Mouse (Mus musculus) heart, adult 11 months (tissue): ENCODE measurements at regions not wholly inside any gene's neighbourhood (a gene's known extent, or its start where the extent isn't known, plus 50 kb on each side); places are given as distances from the start of the nearest gene placed in this dataset.

Experiments
- DNase-seq: peaks from one replicate; pipeline ENCODE4 v3.0.0; 2022

GRCm38 (mm10) chr15:67899772-67900171 is 1399.1 kb upstream of the Lrrc6 start:
- DNase-seq = no peak

GRCm38 (mm10) chr15:67898959-67899403 is 1398.3 kb upstream of the Lrrc6 start:
- peak; percentile 96 for DNase-seq

GRCm38 (mm10) chr15:67892066-67892465 is 1391.4 kb upstream of the Lrrc6 start:
- no peak for DNase-seq

- no peak for DNase-seq
These were observed 1390.0 kb upstream of the Lrrc6 start for GRCm38 (mm10) chr15:67890612-67891304.

- no peak for DNase-seq
These were observed 1387.8 kb upstream of the Lrrc6 start for GRCm38 (mm10) chr15:67888548-67888947.

- no peak for DNase-seq
These were observed 1354.6 kb upstream of the Lrrc6 start for GRCm38 (mm10) chr15:67855291-67855690.

GRCm38 (mm10) chr15:67850118-67850517 is 1349.4 kb upstream of the Lrrc6 start:
- no peak for DNase-seq

GRCm38 (mm10) chr15:67845707-67846106 is 1345.0 kb upstream of the Lrrc6 start:
- DNase-seq = no peak

- no peak for DNase-seq
These were observed 1340.0 kb upstream of the Lrrc6 start for GRCm38 (mm10) chr15:67840671-67841070.

- DNase-seq = no peak
These were observed 1325.2 kb upstream of the Lrrc6 start for GRCm38 (mm10) chr15:67825796-67826484.

- DNase-seq = no peak
These were observed 1322.5 kb upstream of the Lrrc6 start for GRCm38 (mm10) chr15:67823226-67823625.

- no peak for DNase-seq
These were observed 1299.2 kb upstream of the Lrrc6 start for GRCm38 (mm10) chr15:67799871-67800270.

- no peak for DNase-seq
These were observed 1294.9 kb upstream of the Lrrc6 start for GRCm38 (mm10) chr15:67795578-67795977.

GRCm38 (mm10) chr15:67792822-67793221 is 1292.1 kb upstream of the Lrrc6 start:
- DNase-seq = no peak

- no peak for DNase-seq
These were observed 1287.9 kb upstream of the Lrrc6 start for GRCm38 (mm10) chr15:67788587-67788986.

- DNase-seq = no peak
These were observed 1284.9 kb upstream of the Lrrc6 start for GRCm38 (mm10) chr15:67785583-67785982.

- no peak for DNase-seq
These were observed 1283.0 kb upstream of the Lrrc6 start for GRCm38 (mm10) chr15:67783754-67784153.

- DNase-seq = no peak
These were observed 1281.8 kb upstream of the Lrrc6 start for GRCm38 (mm10) chr15:67782505-67782904.

- peak; percentile 95 for DNase-seq
These were observed 1280.1 kb upstream of the Lrrc6 start for GRCm38 (mm10) chr15:67780856-67781255.

GRCm38 (mm10) chr15:67767624-67768023 is 1266.9 kb upstream of the Lrrc6 start:
- peak; percentile 66 for DNase-seq

GRCm38 (mm10) chr15:67759221-67759620 is 1258.5 kb upstream of the Lrrc6 start:
- DNase-seq = peak; percentile 94

- no peak for DNase-seq
These were observed 1249.9 kb upstream of the Lrrc6 start for GRCm38 (mm10) chr15:67750582-67750981.

- DNase-seq = no peak
These were observed 1242.6 kb upstream of the Lrrc6 start for GRCm38 (mm10) chr15:67743332-67743731.

GRCm38 (mm10) chr15:67732988-67733387 is 1232.3 kb upstream of the Lrrc6 start:
- no peak for DNase-seq
